Mouse (Mus musculus) liver, postnatal 0 days (tissue): Measurements from ENCODE around the gene Senp3. TPM values are rescaled to one million over a fixed set of nuclear protein-coding genes. Genes with fewer than 3 reads are reported as not detected.
"Not testable (repeated sequence)": the region's sequence is repeated elsewhere in the genome, so short reads cannot be mapped to it uniquely, and the experiment has no call there.

Experiments
- ATAC-seq: fragments of 200-750 bp; cut with Nextera tagmentation; 2 replicates; pipeline ENCODE4 v1.8.0; 2017; ENCODE audit warnings: mild to moderate bottlenecking, moderate library complexity
- DNase-seq: peaks from one replicate; pipeline ENCODE4 v3.0.0-alpha.2; 2016
- H3K27ac ChIP-seq: fragments of 300-500 bp; sonication (generic); 2 replicates; pipeline ENCODE4 v1.5.1; 2014; ENCODE audit warnings: antibody characterized with exemption, moderate library complexity, mild to moderate bottlenecking, low read depth
- H3K27me3 ChIP-seq: fragments of 300-500 bp; sonication (generic); 2 replicates; pipeline ENCODE4 v1.6.1; 2014; ENCODE audit warnings: low read length, control low read depth, mixed read lengths; ENCODE audit not compliant: insufficient read depth
- H3K36me3 ChIP-seq: fragments of 300-500 bp; sonication (generic); replicated peaks from 2 replicates; pipeline ENCODE4 v1.6.1; 2014; ENCODE audit warnings: mild to moderate bottlenecking, control low read depth, low read length, moderate library complexity, mixed read lengths; ENCODE audit not compliant: insufficient read depth
- H3K4me1 ChIP-seq: fragments of 300-500 bp; sonication (generic); 2 replicates; pipeline ENCODE4 v1.6.1; 2014; ENCODE audit warnings: antibody characterized with exemption, mild to moderate bottlenecking, control low read depth; ENCODE audit not compliant: insufficient read depth
- H3K4me2 ChIP-seq: fragments of 300-500 bp; sonication (generic); 2 replicates; pipeline ENCODE4 v1.6.1; 2014; ENCODE audit warnings: low read depth, mild to moderate bottlenecking, low read length, moderate library complexity, mixed read lengths
- H3K4me3 ChIP-seq: fragments of 300-500 bp; sonication (generic); 2 replicates; pipeline ENCODE4 v1.5.1; 2014; ENCODE audit warnings: low read depth, low read length
- H3K9ac ChIP-seq: fragments of 300-500 bp; sonication (generic); replicated peaks from 2 replicates; pipeline ENCODE4 v1.6.1; 2014; ENCODE audit warnings: mild to moderate bottlenecking, moderate library complexity
- H3K9me3 ChIP-seq: fragments of 300-500 bp; sonication (generic); 2 replicates; pipeline ENCODE4 v1.6.1; 2016; ENCODE audit warnings: mild to moderate bottlenecking, control low read depth, low read length, mixed read lengths
- CTCF ChIP-seq: sonication (generic); IDR thresholded peaks from 2 replicates; pipeline ENCODE4 v1.5.1; 2016; ENCODE audit warnings: antibody characterized with exemption, low read depth
- EP300 ChIP-seq: IDR thresholded peaks from 2 replicates; pipeline ENCODE4 v1.6.1; 2016; ENCODE audit warnings: antibody characterized with exemption, low read depth, mild to moderate bottlenecking
- WGBS: fragments of 180-500 bp; shearing (Covaris S2); extraction: QIAGEN DNeasy Blood & Tissue Kit; methylation state at CpG from one replicate; pipeline ENCODE4 v1.1.7; 2014; ENCODE audit not compliant: insufficient replicate concordance; 5-methylcytosine and 5-hydroxymethylcytosine counted together
- polyA plus RNA-seq: library from polyadenylated mRNA; unstranded; fragments of >200 nt; fragmentation: Nextera tagmentation; extraction: Ambion mirVana; gene quantifications from 2 replicates; pipeline ENCODE4 v1.2.1, GENCODE M21; 2015

The Senp3 gene
- 14.5 and 15.2 TPM in 2 replicates for polyA plus RNA-seq

GRCm38 (mm10) chr11:69681314-69682208 is at the start of gene Senp3:
Gene Senp3 (minus strand): TSS chr11:69682084.
- ATAC-seq = peak; percentile 96
- peaks cover 15% of the 10 kb centered on the region for H3K36me3 ChIP-seq
- H3K27ac ChIP-seq = peak within 1 kb of the TSS; percentile 91
- peak within 1 kb of the TSS; percentile 88 for H3K9ac ChIP-seq
- TF ChIP-seq CTCF = 0 out of 2 replicates have a peak, but pooled peaks have one; percentile 1
- no peak for TF ChIP-seq EP300
- DNase-seq = peak; percentile 96
- no peaks in the 10 kb centered on the region for H3K9me3 ChIP-seq
- no peaks in the 10 kb centered on the region for H3K27me3 ChIP-seq
- WGBS = under 1% methylated on average over 72 of the region's 80 CpGs
- peaks cover 34% of the 10 kb centered on the region for H3K4me1 ChIP-seq
- peak within 1 kb of the TSS; percentile 99 for H3K4me2 ChIP-seq
- peak within 1 kb of the TSS; percentile 92 for H3K4me3 ChIP-seq

DNA sequence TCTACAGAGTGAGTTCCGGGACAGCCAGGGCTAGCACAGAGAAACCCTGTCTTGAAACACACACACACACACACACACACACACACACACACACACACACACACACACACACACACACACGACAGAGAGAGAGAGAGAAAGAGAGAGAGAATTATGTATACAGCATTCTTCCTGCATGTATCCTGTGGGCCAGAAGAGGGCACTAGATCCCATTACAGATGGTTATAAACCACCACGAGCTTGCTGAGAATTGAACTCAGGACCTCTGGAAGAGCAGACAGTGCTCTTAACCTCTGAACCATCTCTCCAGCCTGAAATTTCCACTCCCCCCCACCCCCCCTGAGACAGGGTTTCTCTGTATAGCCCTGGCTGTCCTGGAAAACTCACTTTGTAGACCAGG is 49.5 kb upstream of the Senp3 start:
- peaks cover 27% of the 10 kb centered on the region for H3K36me3 ChIP-seq
- not testable (repeated sequence) for H3K4me3 ChIP-seq, DNase-seq, H3K9me3 ChIP-seq, H3K27me3 ChIP-seq, H3K9ac ChIP-seq, H3K27ac ChIP-seq, H3K4me2 ChIP-seq, H3K4me1 ChIP-seq, ATAC-seq
- peak; percentile 63 for TF ChIP-seq CTCF
- 67% methylated on average over 3 of the region's 3 CpGs for WGBS

DNA sequence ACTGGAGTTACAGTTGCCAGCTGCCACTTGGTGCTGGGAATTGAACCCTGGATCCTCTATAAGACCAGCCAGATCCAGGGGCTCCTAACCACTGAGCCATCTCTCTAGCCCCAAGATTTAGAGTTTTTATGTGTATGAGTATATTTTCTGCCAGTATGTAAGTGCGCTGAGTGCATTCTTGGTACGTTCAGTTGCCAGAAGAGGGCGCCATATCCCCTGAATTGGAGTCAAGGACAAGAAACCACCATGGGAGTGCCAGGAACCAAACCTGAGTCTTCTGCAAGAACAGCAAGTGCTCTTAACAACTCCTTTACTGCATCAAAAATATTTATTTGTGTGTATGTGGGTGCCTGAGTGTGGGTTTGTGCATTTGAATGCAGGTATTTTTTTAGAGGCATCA is 47.2 kb upstream of the Senp3 start:
- Histone ChIP-seq H3K9ac (no peak overlapping the region), H3K27me3 (no peaks in the 10 kb centered on the region), H3K9me3 (no peaks in the 10 kb centered on the region), H3K36me3 (peaks cover 3% of the 10 kb centered on the region), H3K4me3 (no peak overlapping the region), H3K4me2 (no peak overlapping the region), H3K4me1 (no peaks in the 10 kb centered on the region), H3K27ac (no peak overlapping the region)
- no peak for TF ChIP-seq EP300
- peak; percentile 82 for TF ChIP-seq CTCF
- no peak for ATAC-seq
- 34% methylated on average over 3 of the region's 3 CpGs for WGBS
- DNase-seq = peak; percentile 82

- H3K27me3 ChIP-seq = no peaks in the 10 kb centered on the region
- no peaks in the 10 kb centered on the region for H3K4me1 ChIP-seq
- DNase-seq (peak; percentile 22), ATAC-seq (no peak)
- no peak overlapping the region for H3K27ac ChIP-seq
- H3K9ac ChIP-seq = no peak overlapping the region
- no peak for TF ChIP-seq EP300
- TF ChIP-seq CTCF = no peak
- H3K36me3 ChIP-seq = no peaks in the 10 kb centered on the region
- H3K4me2 ChIP-seq = no peak overlapping the region
- no peak overlapping the region for H3K4me3 ChIP-seq
- no peaks in the 10 kb centered on the region for H3K9me3 ChIP-seq
- 38% methylated on average over 5 of the region's 5 CpGs for WGBS
These were observed 44.1 kb upstream of the Senp3 start for GRCm38 (mm10) chr11:69725951-69726350.

DNA sequence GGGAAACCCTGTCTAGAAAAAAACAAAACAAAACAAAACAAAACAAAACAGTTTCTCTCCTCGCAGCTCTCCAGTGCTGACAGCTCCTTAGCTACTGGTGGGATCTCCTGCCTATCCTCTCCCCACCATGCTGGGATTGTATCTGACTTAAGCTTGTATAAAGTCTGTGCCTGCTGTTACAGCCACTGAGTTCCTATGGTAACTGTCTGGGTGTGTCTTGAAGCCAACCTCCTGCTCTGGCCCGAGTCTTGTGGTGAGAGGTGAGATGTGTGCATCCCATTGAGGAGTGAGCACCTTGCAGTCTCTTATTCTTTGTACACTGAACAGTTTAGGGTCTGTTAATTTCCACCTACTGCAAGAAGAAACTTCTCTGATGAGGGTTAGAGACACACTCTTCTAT is 41.2 kb upstream of the Senp3 start:
- H3K4me1 ChIP-seq = peaks cover 7% of the 10 kb centered on the region
- no peaks in the 10 kb centered on the region for H3K9me3 ChIP-seq
- no peaks in the 10 kb centered on the region for H3K27me3 ChIP-seq
- no peak for TF ChIP-seq CTCF
- TF ChIP-seq EP300 = no peak
- 41% methylated on average over 2 of the region's 2 CpGs for WGBS
- ATAC-seq (no peak), DNase-seq (no peak)
- no peak overlapping the region for H3K4me2 ChIP-seq
- no peak overlapping the region for H3K9ac ChIP-seq
- no peak overlapping the region for H3K27ac ChIP-seq
- no peak overlapping the region for H3K4me3 ChIP-seq
- no peaks in the 10 kb centered on the region for H3K36me3 ChIP-seq

DNA sequence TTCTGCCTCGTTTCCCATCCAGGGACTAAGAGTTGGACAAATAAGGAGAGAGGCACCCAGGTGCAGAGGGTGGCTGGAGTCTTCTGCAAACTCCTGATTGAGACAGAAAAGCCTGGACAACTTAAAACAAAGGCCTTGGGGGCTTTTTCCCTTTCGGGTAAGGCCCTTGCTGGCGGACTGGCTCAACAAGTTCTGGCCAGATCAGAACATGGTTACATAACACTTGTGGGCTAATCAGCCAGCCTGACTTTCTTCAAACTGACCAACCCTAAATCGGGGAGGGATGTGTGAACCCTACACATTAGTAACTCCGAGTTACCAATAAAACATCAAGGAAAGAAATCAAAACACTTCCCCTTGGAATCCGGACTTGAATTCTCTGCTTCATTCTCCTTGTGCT is 39.0 kb upstream of the Senp3 start:
- DNase-seq (no peak), ATAC-seq (no peak)
- Histone ChIP-seq H3K27me3 (no peaks in the 10 kb centered on the region), H3K27ac (no peak overlapping the region), H3K4me1 (peaks cover 13% of the 10 kb centered on the region), H3K4me2 (no peak overlapping the region), H3K4me3 (no peak overlapping the region), H3K36me3 (no peaks in the 10 kb centered on the region), H3K9ac (no peak overlapping the region), H3K9me3 (no peaks in the 10 kb centered on the region)
- TF ChIP-seq EP300 = no peak
- no peak for TF ChIP-seq CTCF
- WGBS = 71% methylated on average over 6 of the region's 6 CpGs
